Mouse (Mus musculus) adrenal gland, postnatal 14 days (tissue): ENCODE measurements at regions not wholly inside any gene's neighbourhood (a gene's known extent, or its start where the extent isn't known, plus 50 kb on each side); places are given as distances from the start of the nearest gene placed in this dataset.
"Not testable (repeated sequence)": the region's sequence is repeated elsewhere in the genome, so short reads cannot be mapped to it uniquely, and the experiment has no call there.

Source experiments
- DNase-seq: peaks from one replicate; pipeline ENCODE4 v3.0.0; 2021; ENCODE audit warnings: mixed read lengths

DNA sequence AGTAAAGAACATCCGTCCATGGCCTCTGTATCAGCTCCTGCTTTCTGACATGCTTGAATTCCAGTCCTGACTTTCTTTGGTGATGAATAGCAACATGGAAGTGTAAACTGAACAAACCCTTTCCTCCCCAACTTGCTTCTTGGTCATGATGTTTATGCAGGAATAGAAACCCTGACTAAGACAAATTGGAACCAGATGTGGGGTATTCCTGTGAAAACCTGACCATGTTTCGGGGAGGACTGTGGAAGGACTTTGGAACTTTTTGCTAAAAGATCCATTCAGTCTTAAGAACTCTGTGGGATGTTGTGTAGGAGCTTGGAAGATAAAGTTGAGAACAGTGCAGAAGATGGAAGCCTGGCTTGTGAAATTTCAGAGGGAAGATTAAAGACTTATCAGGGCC, 410.0 kb downstream of the Kif2b start:
- not testable (repeated sequence) for DNase-seq

DNA sequence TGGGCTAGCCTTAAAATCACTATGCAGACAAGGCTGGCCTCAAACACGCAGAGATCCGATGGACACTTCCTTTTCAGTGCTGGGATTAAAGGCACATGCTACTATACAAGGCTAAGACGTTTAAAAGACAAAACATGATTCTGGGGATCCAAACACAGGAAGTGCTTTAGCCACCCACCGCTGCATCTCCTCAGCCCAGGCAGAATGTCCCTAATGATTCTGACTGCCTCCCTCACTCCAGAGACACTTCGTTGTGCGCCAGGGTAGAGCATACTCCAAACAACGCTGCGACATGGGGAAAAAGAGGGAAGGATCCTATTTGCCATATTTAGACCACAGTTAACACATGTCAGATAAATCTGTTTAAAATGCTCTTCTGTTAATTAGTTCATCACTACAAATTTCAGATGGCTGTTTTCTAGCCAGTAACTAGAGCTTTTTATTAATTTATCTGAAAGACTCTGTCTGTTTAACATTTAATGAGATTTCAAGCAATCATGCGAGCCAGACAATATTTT, 443.5 kb downstream of the Kif2b start:
- DNase-seq = no peak

DNA sequence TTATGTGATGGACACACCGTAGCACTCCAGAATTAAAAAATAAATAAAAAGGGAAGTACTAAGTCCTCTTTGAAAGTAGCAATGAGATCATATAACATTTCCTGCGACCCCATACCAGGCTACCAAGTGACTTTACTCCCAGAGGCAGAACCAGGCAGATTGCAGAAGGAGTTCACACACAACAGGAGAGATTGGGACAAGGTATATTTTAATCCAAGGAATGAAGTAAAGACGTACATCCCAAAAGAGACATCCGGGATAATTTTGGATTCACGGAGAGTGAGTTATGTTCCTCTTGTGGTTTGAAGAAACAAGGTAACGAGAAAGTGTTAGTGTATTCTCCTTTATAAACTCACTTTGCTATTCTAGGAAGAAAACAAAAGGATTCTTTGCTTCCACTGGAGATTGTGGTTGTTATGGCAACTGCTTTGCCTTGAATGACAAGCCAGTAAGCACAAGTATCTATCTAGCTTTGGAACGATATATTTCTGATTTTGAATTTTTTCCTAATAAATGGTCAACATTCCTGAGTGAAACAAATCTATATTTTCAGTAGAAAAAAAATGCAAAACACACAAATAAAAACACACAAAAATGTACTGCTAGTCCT, 444.5 kb downstream of the Kif2b start:
- DNase-seq = no peak

DNA sequence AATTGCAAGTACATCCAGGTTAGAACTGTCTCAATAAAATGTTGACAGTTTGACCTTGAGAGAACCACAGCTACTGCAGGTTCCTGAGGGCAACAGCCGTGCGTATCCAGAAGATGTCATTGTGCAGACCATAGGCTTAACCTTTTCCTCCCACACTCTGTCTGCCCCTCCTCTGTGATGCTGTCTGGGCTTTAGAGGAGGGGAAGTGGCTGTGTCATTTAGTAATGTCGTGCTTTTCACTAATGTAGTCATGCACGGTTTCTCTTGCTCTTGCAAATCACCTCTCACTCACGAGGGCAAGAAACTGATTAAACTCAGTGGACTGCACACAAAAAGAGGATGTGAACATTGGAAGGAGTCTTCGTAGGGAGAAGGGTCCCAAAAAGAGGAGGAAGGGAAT, 443.8 kb upstream of the Tom1l1 start:
- no peak for DNase-seq

DNA sequence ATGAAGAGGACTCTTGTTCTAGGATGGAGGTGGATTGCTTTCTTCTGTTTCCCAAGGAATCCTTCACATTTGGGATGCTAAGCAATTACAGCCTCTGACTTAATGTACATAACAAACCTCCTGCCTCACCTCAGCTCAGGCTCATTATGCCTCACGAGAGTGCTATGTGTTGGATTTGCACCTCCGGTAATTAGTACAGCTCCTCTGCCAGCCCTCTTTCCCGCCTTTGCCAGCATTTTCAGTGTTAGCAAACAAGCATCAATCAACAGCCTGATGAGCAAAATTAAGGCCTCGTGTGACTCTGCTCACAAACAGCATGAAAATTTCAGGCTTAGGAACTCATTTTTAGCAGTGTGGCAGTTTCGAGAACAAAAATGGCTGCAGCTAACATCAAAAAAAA, 410.0 kb upstream of the Tom1l1 start:
- DNase-seq = no peak

DNA sequence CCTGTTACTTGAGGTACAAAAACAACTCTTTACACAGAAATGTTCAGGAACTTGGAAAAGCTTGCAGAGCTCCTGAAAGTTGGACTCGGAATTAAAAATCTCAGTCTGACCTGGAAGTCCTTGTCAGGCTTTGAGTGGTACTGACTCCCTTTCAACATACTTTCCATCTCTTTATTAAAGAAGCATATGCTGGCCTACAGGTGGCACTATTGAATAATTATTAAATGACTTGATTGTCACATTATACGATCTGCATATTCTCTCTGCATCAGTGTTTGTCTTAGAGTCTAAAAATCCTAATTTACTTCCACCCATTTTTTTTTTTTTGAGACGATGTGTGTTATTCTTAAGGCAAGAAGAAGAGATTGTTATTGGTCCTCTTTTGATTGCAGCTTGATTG, 409.4 kb upstream of the Tom1l1 start:
- DNase-seq = no peak

DNA sequence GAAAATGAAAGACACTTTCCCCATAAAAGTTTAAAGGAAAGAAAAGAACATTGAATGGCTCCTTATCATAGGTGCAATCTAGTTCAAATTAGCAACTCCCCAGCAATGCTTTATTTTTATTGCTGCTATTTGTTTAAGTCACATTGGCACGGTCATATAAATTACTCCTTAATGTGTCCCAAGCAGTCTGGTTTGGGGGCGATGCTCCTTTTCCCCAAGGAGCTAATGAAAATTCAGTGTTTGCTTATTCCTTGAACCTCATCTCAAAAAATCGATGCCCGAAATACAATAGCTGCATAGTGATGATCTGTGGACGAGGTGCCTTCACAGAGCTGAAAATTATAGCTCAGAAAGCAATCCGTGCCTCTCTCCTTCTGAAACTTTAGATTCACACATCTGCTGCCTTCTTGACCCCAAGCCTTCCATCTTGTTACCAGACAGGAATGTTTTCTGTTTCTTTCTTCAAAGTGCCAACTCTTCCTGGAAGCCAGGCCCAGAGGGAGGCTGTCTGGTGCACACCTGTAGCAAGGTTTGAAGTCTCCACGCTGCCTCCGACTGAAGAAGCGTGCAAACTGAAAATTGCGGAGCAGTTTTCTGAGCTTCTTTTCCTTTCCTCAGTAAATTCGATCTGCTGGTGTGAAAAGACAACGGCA, 408.0 kb upstream of the Tom1l1 start:
- no peak for DNase-seq

DNA sequence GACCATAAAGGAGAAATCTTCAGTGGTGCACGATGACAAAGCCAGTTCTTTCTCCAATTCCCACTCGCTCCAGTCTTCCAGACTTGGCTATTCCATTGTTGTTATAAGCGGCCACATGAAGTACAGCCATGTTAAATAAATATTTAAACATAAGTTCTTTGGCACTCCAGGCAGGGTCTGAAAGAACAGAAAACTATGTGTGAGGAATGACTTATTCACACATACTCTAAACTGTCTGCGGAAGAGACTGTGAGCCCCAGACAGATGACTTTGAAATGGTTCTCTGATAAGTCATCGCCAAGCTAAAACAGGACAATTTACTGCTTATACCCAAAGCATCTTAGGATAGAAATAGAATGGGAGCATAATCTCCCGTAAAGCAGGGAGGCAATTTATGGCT, 377.2 kb upstream of the Tom1l1 start:
- no peak for DNase-seq

DNA sequence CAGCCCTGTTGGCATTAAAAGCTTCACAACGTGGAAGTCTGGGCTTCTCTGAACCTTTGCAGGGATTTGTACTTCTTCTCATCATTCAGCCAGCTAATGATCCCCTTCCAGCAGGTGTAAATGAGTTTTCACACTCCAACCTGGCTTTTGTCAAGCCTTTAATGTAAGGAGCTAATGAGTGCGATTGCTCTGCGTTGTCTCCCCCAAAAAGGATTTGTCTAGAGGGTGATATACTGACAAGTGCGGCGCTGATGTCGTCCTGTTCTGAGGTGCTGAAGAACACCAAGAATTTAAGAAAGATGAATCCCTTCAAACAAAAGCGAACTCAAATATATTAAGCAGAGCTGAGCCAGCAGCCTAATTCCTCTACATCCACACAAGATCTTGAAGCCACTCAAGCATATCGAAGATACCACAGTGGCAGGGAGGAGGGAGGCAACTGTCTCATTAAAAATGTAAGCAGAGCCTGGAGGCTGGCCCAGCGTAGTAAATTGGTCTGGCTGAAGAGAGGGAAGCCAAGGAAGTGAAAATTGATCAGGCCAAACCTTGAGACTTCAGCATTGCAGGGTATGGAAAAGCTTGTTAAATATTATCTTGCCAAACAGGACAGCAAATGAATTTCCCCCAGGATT, 368.9 kb upstream of the Tom1l1 start:
- DNase-seq = no peak

DNA sequence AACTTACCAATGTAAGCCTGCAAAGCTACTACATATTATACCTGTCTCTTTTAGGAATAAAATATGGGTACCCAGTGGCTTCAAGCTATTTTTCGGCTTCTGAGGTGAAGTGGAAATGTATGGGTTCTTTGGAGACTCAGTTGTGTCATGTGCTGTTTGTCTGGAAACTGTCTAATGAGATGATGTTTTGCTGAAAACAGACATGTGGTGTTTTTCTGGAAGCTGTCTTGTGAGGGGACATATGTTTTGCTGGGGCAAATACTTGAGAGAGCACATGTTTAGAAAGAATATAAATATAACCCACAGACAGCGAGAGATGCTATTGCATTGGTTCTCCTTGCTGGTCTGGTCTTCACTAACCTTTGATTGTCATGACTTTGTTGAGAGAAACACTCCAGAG, 365.2 kb upstream of the Tom1l1 start:
- no peak for DNase-seq

DNA sequence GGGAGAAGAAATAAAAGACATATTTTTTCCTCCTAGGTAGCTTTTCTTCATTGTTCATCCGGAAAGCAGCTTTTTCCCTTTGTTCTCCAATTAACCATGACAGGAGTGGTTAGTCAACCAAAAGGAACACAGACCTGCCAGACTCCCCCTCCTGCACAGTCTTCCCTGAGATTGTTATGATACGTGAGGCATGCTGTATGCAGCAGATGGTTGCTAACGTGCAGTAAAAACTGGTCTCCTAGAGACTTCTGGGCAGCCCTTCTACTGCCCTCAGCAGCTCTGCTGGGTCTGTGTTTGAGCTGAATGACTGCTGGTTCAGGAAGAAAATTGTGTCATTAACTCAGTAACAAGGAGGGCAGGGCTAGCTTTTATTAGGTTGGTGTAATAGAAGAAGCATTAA, 363.5 kb upstream of the Tom1l1 start:
- DNase-seq = no peak

DNA sequence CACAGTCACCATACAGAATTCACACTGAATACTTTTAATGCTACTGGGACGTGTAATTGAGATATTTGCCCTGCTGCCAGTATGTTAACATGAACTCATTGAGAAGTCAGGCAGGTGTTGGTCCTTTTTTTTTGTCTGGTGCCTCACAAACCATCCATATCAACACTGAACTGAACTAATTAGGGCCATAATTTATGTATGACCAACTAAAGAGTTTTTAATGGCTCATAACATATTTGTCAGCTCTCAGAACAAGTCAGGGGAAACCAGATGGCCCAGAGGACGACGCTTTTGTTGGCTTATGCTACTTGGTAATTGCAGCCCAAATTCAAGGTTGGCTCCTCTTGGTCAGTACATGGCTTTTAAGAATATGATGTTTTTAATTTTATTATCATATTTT, 353.3 kb upstream of the Tom1l1 start:
- DNase-seq = no peak
